In genomic region chr17:27125185-27125584, GRCm38 (mm10) we compare ENCODE assay signal across 8 mouse cellular contexts. TPM values are rescaled to one million over a fixed set of nuclear protein-coding genes. Genes with fewer than 3 reads are reported as not detected.
DNase-seq lines count a peak whose midpoint lies in the region; ATAC-seq and TF ChIP-seq lines count a peak whose summit lies in the region.

No protein-coding gene starts in this region.

- no peak overlapping the region for H3K4me2 ChIP-seq in intestine, embryonic 14.5 days (ENCODE audit: low read length)
- no peak overlapping the region for H3K4me2 ChIP-seq in intestine, embryonic 15.5 days (replicated peaks)
- H3K4me2 ChIP-seq in liver, embryonic 12.5 days: no peak overlapping the region

- peak; percentile 76 for TF ChIP-seq CTCF in brain, embryonic 14.5 days (IDR thresholded peaks at IDR 0.05; ENCODE audit: borderline replicate concordance, extremely low read depth, insufficient read depth, insufficient read length)
- peak; percentile 72 for TF ChIP-seq CTCF in olfactory bulb, adult 2 months (IDR thresholded peaks at IDR 0.05; ENCODE audit: insufficient read depth, low read depth, low read length)
- peak; percentile 97 for TF ChIP-seq CTCF in thymus, adult 2 months (IDR thresholded peaks at IDR 0.05; ENCODE audit: borderline replicate concordance, control insufficient read depth, extremely low read depth, insufficient read depth, low read length, poor library complexity)

- peaks cover 29% of the 10 kb centered on the region for H3K4me1 ChIP-seq in intestine, embryonic 14.5 days (replicated peaks; ENCODE audit: control insufficient read depth, insufficient read depth, low read length)
- H3K4me1 ChIP-seq in intestine, embryonic 15.5 days (replicated peaks): peaks cover 43% of the 10 kb centered on the region
- peaks cover 57% of the 10 kb centered on the region for H3K4me1 ChIP-seq in liver, embryonic 12.5 days
- H3K4me1 ChIP-seq in olfactory bulb, adult 2 months (ENCODE audit: control insufficient read depth, insufficient read depth, low read length): peaks cover 66% of the 10 kb centered on the region
- peaks cover 7% of the 10 kb centered on the region for H3K4me1 ChIP-seq in thymus, adult 2 months (replicated peaks; ENCODE audit: control insufficient read depth, insufficient read depth, low read length)

- no peaks in the 10 kb centered on the region for H3K9me3 ChIP-seq in intestine, embryonic 14.5 days (ENCODE audit: control insufficient read depth, low read length)
- no peaks in the 10 kb centered on the region for H3K9me3 ChIP-seq in intestine, embryonic 15.5 days
- no peaks in the 10 kb centered on the region for H3K9me3 ChIP-seq in liver, embryonic 12.5 days (replicated peaks)

- H3K36me3 ChIP-seq in intestine, embryonic 14.5 days (ENCODE audit: control insufficient read depth, insufficient read depth, low read length): peaks cover 47% of the 10 kb centered on the region
- H3K36me3 ChIP-seq in intestine, embryonic 15.5 days: peaks cover 16% of the 10 kb centered on the region; the same call in 1 of the 2 replicates
- peaks cover 74% of the 10 kb centered on the region for H3K36me3 ChIP-seq in liver, embryonic 12.5 days
- peaks cover 9% of the 10 kb centered on the region for H3K36me3 ChIP-seq in thymus, adult 2 months (ENCODE audit: control insufficient read depth, insufficient read depth, low read length)

- ATAC-seq in intestine, embryonic 14.5 days (replicated peaks; ENCODE audit: low FRiP score, low TSS enrichment, low read depth): peak; percentile 40; the same call in 1 of the 2 replicates
- no peak for ATAC-seq in intestine, embryonic 15.5 days
- no peak for ATAC-seq in liver, embryonic 12.5 days

- TF ChIP-seq POLR2A in brain, embryonic 14.5 days (IDR thresholded peaks at IDR 0.05; ENCODE audit: borderline replicate concordance, extremely low read depth, insufficient read depth, insufficient read length, poor library complexity, severe bottlenecking): no peak
- no peak for TF ChIP-seq POLR2A in olfactory bulb, adult 2 months (IDR thresholded peaks at IDR 0.05; ENCODE audit: insufficient read depth, low read depth, low read length)
- no peak for TF ChIP-seq POLR2A in thymus, adult 2 months (IDR thresholded peaks at IDR 0.05; ENCODE audit: control insufficient read depth, extremely low read depth, insufficient read depth, low read length, poor library complexity)

- peak; percentile 90 for DNase-seq in intestine, embryonic 14.5 days (ENCODE audit: low spot score)
- no peak for DNase-seq in brain, embryonic 14.5 days (ENCODE audit: low read depth)
- peak; percentile 67 for DNase-seq in forelimb bud, embryonic 11.5 days (ENCODE audit: low read depth, low spot score)
- DNase-seq in kidney, adult 9 months: peak; percentile 69
- peak; percentile 80 for DNase-seq in thymus, adult 2 months

- H3K9ac ChIP-seq in intestine, embryonic 14.5 days (ENCODE audit: low read length): no peak overlapping the region
- H3K9ac ChIP-seq in intestine, embryonic 15.5 days: no peak overlapping the region
- H3K9ac ChIP-seq in liver, embryonic 12.5 days: no peak overlapping the region

- 32% methylated on average over 12 of the region's 12 CpGs for WGBS in intestine, embryonic 14.5 days
- 34% methylated on average over 12 of the region's 12 CpGs for WGBS in intestine, embryonic 15.5 days
- 35% methylated on average over 12 of the region's 12 CpGs for WGBS in liver, embryonic 12.5 days (ENCODE audit: insufficient replicate concordance)
- WGBS in olfactory bulb, adult 2 months: 31% methylated on average over 12 of the region's 12 CpGs
- 45% methylated on average over 12 of the region's 12 CpGs for WGBS in thymus, adult 2 months

- H3K27me3 ChIP-seq in intestine, embryonic 14.5 days (replicated peaks; ENCODE audit: control insufficient read depth, insufficient read depth, low read length): no peaks in the 10 kb centered on the region
- no peaks in the 10 kb centered on the region for H3K27me3 ChIP-seq in intestine, embryonic 15.5 days (replicated peaks)
- H3K27me3 ChIP-seq in liver, embryonic 12.5 days (replicated peaks): no peaks in the 10 kb centered on the region
- no peaks in the 10 kb centered on the region for H3K27me3 ChIP-seq in thymus, adult 2 months (ENCODE audit: control insufficient read depth, insufficient read depth, low read length)

- H3K4me3 ChIP-seq in intestine, embryonic 14.5 days (ENCODE audit: low read depth, low read length): no peak overlapping the region
- no peak overlapping the region for H3K4me3 ChIP-seq in intestine, embryonic 15.5 days (replicated peaks)
- H3K4me3 ChIP-seq in liver, embryonic 12.5 days: no peak overlapping the region
- H3K4me3 ChIP-seq in olfactory bulb, adult 2 months (ENCODE audit: insufficient read depth, low read depth, low read length): no peak overlapping the region
- H3K4me3 ChIP-seq in thymus, adult 2 months (ENCODE audit: control insufficient read depth, insufficient read depth, low read length): no peak overlapping the region

- no peak overlapping the region for H3K27ac ChIP-seq in intestine, embryonic 14.5 days (ENCODE audit: low read depth)
- no peak overlapping the region for H3K27ac ChIP-seq in intestine, embryonic 15.5 days
- H3K27ac ChIP-seq in liver, embryonic 12.5 days: 0 out of 2 replicates have a peak overlapping the region, but pooled peaks have one; percentile 26
- H3K27ac ChIP-seq in olfactory bulb, adult 2 months (ENCODE audit: insufficient read depth, low read depth, low read length): no peak overlapping the region
- no peak overlapping the region for H3K27ac ChIP-seq in thymus, adult 2 months (ENCODE audit: control insufficient read depth, insufficient read depth, low read length)

RNA-seq across cellular contexts. Expression of gene Uqcc2, which starts 8.5 kb away (rescaled TPM):
- 335 and 353 TPM in 2 replicates for polyA plus RNA-seq in intestine, embryonic 14.5 days (2014; fragmentation: Nextera tagmentation; extraction: Ambion mirVana)
- 266 and 272 TPM in 2 replicates for polyA plus RNA-seq in intestine, embryonic 15.5 days (2015; fragmentation: Nextera tagmentation; extraction: Ambion mirVana)
- polyA plus RNA-seq in brain, embryonic 14.5 days (2012; rRNA removed): 242 and 333 TPM in 2 replicates
- polyA plus RNA-seq in liver, embryonic 12.5 days (2016; fragmentation: Nextera tagmentation; extraction: Ambion mirVana): 254 and 262 TPM in 2 replicates
- not detected in 2 replicates for polyA plus RNA-seq in olfactory bulb, adult 2 months (2012; ENCODE audit: insufficient read depth, insufficient read length, low replicate concordance, missing spikeins)
- polyA plus RNA-seq in thymus, adult 2 months (2012; rRNA removed): 119 and 152 TPM in 2 replicates

RNA-seq across cellular contexts. Expression of gene Ip6k3, which starts 42.4 kb away (rescaled TPM):
- 0.39 TPM in 1 of 2 replicates, not detected in the other for polyA plus RNA-seq in intestine, embryonic 14.5 days (2014; fragmentation: Nextera tagmentation; extraction: Ambion mirVana)
- polyA plus RNA-seq in intestine, embryonic 15.5 days (2015; fragmentation: Nextera tagmentation; extraction: Ambion mirVana): 0.06 and 0.14 TPM in 2 replicates
- 0.29 and 0.33 TPM in 2 replicates for polyA plus RNA-seq in brain, embryonic 14.5 days (2012; rRNA removed)
- 0.13 TPM in 1 of 2 replicates, not detected in the other for polyA plus RNA-seq in liver, embryonic 12.5 days (2016; fragmentation: Nextera tagmentation; extraction: Ambion mirVana)
- not detected in 2 replicates for polyA plus RNA-seq in olfactory bulb, adult 2 months (2012; ENCODE audit: insufficient read depth, insufficient read length, low replicate concordance, missing spikeins)
- polyA plus RNA-seq in thymus, adult 2 months (2012; rRNA removed): 0.61 and 1.4 TPM in 2 replicates
